Mouse (Mus musculus) activated CD4-positive, CD25-positive, alpha-beta regulatory T cell, adult 4 months (primary cell): ENCODE results near the gene Gas2l2. TPM values are rescaled to one million over a fixed set of nuclear protein-coding genes. Genes with fewer than 3 reads are reported as not detected.

Experiments
- ATAC-seq: one replicate; pipeline ENCODE4 v1.8.0; 2017
- polyA plus RNA-seq, 2 experiments: library from polyadenylated mRNA; unstranded; fragments of 100-300 nt; shearing (Covaris generic); gene quantifications; one replicate each; pipeline ENCODE4 v1.2.1; 2017

Gas2l2 gene
- polyA plus RNA-seq, 2 experiments from 2014 or later, result not detected

DNA sequence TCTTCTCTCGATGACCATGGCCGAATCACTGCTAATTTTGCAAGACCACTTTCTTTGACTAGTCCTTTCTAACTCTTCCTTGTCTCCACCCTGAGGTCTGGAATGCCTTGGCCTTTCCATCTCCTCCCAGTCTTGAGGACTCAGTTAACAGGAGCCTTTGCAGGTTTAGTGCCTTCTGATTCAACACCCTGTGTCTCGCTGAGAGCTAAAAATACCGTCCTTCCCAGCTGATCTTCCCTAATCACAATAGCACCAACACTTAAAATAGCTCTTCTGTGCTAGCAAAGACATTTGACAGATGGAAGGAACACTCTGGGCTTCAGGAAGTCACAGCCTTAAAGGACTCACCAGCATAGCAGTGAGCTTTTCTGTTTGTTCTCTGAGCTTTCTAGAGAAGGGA, 36.2 kb downstream of the Gas2l2 start:
- ATAC-seq, result no peak

DNA sequence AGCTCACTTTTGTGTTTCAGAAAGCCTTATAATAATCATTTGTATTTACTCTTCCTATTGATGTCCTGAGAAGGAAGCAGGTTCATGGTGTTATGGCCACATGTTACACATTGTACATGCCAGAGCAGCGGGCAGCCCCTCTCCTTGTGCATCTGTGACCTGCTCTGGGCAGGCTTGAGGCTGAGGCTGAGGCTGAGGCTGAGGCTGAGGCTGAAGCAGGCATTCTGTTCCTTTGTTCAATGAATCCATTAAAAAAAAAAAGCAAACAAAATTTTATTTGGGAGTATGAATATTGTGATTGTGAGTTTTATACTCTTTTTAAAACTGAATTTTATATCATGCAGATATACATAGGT, 45.7 kb downstream of the Gas2l2 start:
- no peak for ATAC-seq

DNA sequence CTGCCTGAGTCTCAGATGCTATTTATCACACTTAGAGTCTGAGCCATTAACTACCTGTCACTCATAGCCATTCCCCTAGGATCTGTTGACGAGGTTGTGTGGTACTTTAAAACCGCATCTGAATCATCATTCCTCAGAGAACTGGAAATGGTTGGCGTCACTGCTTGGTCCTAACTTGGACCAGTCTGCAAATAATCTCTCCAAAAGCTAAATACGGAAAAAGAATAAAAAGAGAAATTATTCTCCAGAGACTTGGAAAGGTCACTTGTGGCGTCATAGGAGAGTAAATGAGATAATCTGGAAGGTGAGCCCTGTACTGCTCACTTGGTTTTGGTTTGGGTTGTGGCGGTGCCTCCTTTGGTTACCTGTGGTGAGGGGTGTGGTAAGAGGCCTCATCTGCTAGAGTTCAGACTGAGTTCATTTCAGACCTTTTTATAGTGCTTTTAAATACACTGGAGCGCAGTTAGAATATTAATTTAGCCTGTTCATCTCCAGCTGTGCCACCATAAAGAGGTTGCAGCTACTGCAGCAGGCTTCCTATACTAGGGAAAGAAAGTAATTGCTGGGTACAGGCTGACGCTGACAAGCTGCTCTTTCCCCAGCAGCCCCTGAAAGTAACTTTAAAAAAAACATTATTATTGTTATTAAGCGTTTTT, 46.3 kb downstream of the Gas2l2 start:
- ATAC-seq, result no peak

DNA sequence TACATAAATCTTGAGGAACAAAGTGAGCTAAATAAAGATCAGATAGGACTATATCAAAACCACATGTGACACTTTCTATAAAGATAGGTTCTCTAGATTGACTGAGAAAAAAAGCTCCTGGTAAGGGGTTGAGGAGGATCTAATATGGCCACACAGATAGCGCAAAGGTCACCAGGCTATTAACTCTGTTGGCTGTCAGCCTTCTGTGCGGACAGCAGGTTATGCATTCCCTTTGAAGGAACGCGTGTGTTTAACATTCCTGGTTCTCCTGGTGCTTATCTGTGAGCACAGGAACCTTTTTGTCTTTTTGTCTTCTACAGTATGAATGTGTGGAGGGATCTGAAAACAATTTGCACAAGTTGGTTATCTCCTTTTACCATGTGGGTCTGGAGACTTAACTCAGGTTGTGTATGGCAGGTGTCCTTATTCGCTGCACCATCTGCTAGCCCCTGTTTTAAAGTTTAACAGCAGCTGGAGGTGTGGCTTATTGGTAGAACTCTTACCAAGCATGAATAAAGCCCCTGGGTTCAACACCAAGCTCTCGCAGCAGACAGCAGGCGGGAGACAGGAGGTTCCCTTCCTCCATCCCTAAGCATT, 49.4 kb downstream of the Gas2l2 start:
- no peak for ATAC-seq

Other genes with a start within 250 kb of the Gas2l2 start
- 1 to 10 TPM; 4.1 to 4.6 TPM for gene Slfn3, start 238.1 kb downstream of the Gas2l2 start, polyA plus RNA-seq
- not detected for gene Slfn14, start 142.7 kb downstream of the Gas2l2 start, polyA plus RNA-seq
- gene Ap2b1, start 130.4 kb downstream of the Gas2l2 start, polyA plus RNA-seq, result 10 to 100 TPM; 51.1 to 58.1 TPM
- 10 to 100 TPM; 12.2 to 16.4 TPM for gene Pex12, start 126.9 kb downstream of the Gas2l2 start, polyA plus RNA-seq
- gene Rasl10b, start 20.3 kb downstream of the Gas2l2 start, polyA plus RNA-seq, result not detected
- gene 1700020L24Rik, start 8.2 kb upstream of the Gas2l2 start, polyA plus RNA-seq, result under 1 TPM; 0.71 to 0.92 TPM
- not detected for gene Mmp28, start 33.6 kb upstream of the Gas2l2 start, polyA plus RNA-seq
- 10 to 100 TPM; 10.8 to 12.5 TPM for gene Taf15, start 43.6 kb upstream of the Gas2l2 start, polyA plus RNA-seq
- under 1 TPM; 0.25 to 0.46 TPM for gene Heatr9, start 92.7 kb upstream of the Gas2l2 start, polyA plus RNA-seq
- 100 to 1,000 TPM; 462 to 551 TPM for gene Ccl5, start 101.1 kb upstream of the Gas2l2 start, polyA plus RNA-seq
- gene Ccl9, start 149.2 kb upstream of the Gas2l2 start, polyA plus RNA-seq, result under 1 TPM in 1 of 2 experiments, not detected in 1; 0.67 TPM
- 1 to 10 TPM in 1 of 2 experiments, not detected in 1; 1.4 TPM for gene Ccl6, start 163.6 kb upstream of the Gas2l2 start, polyA plus RNA-seq
- gene Rpl9-ps1, start 216.2 kb upstream of the Gas2l2 start, polyA plus RNA-seq, result 1 to 10 TPM in 1 of 2 experiments, not detected in 1; 2.2 TPM
- gene Ccl3, start 219.9 kb upstream of the Gas2l2 start, polyA plus RNA-seq, result 1 to 10 TPM; 1.2 to 5.1 TPM
- 10 to 100 TPM; 14.3 to 40.5 TPM for gene Ccl4, start 233.1 kb upstream of the Gas2l2 start, polyA plus RNA-seq